Mouse (Mus musculus) heart, postnatal 10 days (tissue): ENCODE data around the gene Il17re. TPM values are rescaled to one million over a fixed set of nuclear protein-coding genes. Genes with fewer than 3 reads are reported as not detected.

Source experiments
- microRNA-seq, 2 experiments: library from miRNA; unstranded; fragments of <30 nt; microRNA quantifications; one replicate each; pipeline ENCODE4 v1.2.0; 2022
- total RNA-seq, 2 experiments: library from RNA; stranded (reverse); gene quantifications; 2 replicates each; pipeline ENCODE4 v1.2.3; 2021

The Il17re gene
- total RNA-seq, 2 experiments from 2014 or later, result 1.1 to 1.2 TPM

Small RNAs within 50 kb of the gene (microRNA-seq; reads per million reads assigned to microRNA genes)
- 0 reads per million in 2 experiments for gene Gm24387

Other genes with a start within 250 kb of the Il17re start
- gene Mtmr14, start 220.6 kb upstream of the Il17re start, total RNA-seq, result 10 to 100 TPM; 15.5 to 16.1 TPM
- gene Cpne9, start 176.2 kb upstream of the Il17re start, total RNA-seq, result not detected
- gene Brpf1, start 151.3 kb upstream of the Il17re start, total RNA-seq, result 10 to 100 TPM; 20.1 to 21.8 TPM
- gene Ogg1, start 131.5 kb upstream of the Il17re start, total RNA-seq, result 1 to 10 TPM; 7.1 to 7.2 TPM
- 10 to 100 TPM; 67.2 to 76.7 TPM for gene Camk1, start 114.5 kb upstream of the Il17re start, total RNA-seq
- 10 to 100 TPM; 22.0 to 23.5 TPM for gene Tada3, start 80.6 kb upstream of the Il17re start, total RNA-seq
- gene Arpc4, start 80.4 kb upstream of the Il17re start, total RNA-seq, result 100 to 1,000 TPM; 124 to 138 TPM
- 1 to 10 TPM in 1 of 2 experiments, under 1 TPM in 1; 0.92 to 2.2 TPM for gene Ttll3, start 69.2 kb upstream of the Il17re start, total RNA-seq
- gene Rpusd3, start 39.1 kb upstream of the Il17re start, total RNA-seq, result 10 to 100 TPM in 1 of 2 experiments, 1 to 10 TPM in 1; 8.9 to 14.3 TPM
- gene Cidec, start 22.7 kb upstream of the Il17re start, total RNA-seq, result 10 to 100 TPM in 1 of 2 experiments, 1 to 10 TPM in 1; 9.6 to 41.2 TPM
- gene Jagn1, start 15.9 kb upstream of the Il17re start, total RNA-seq, result 10 to 100 TPM; 26.8 to 28.2 TPM
- 10 to 100 TPM in 1 of 2 experiments, 1 to 10 TPM in 1; 8.9 to 11.3 TPM for gene Il17rc, start 12.9 kb downstream of the Il17re start, total RNA-seq
- 10 to 100 TPM; 38.9 to 41.6 TPM for gene Creld1, start 24.8 kb downstream of the Il17re start, total RNA-seq
- gene Prrt3, start 43.4 kb downstream of the Il17re start, total RNA-seq, result not detected
- 10 to 100 TPM; 62.2 to 64.0 TPM for gene Emc3, start 73.2 kb downstream of the Il17re start, total RNA-seq
- gene Fancd2, start 73.2 kb downstream of the Il17re start, total RNA-seq, result 1 to 10 TPM; 3.0 to 3.6 TPM
- gene Fancd2os, start 142.2 kb downstream of the Il17re start, total RNA-seq, result not detected
- 10 to 100 TPM; 92.4 to 94.8 TPM for gene Brk1, start 146.3 kb downstream of the Il17re start, total RNA-seq
- gene Vhl, start 165.5 kb downstream of the Il17re start, total RNA-seq, result 10 to 100 TPM; 11.6 to 18.1 TPM
- gene Irak2, start 180.0 kb downstream of the Il17re start, total RNA-seq, result 10 to 100 TPM; 10.1 to 14.1 TPM
- gene Tatdn2, start 238.6 kb downstream of the Il17re start, total RNA-seq, result 10 to 100 TPM; 69.9 to 75.7 TPM